Mouse (Mus musculus) liver, postnatal 0 days (tissue): ENCODE measurements around the gene Zcchc14.
A peak's percentile ranks its signal among the peaks of the same experiment; 100 is the strongest.

Experiments
- CTCF ChIP-seq: sonication (generic); IDR thresholded peaks from 2 replicates; pipeline ENCODE4 v1.5.1; 2016; ENCODE audit warnings: antibody characterized with exemption, low read depth
- EP300 ChIP-seq: IDR thresholded peaks from 2 replicates; pipeline ENCODE4 v1.6.1; 2016; ENCODE audit warnings: antibody characterized with exemption, low read depth, mild to moderate bottlenecking

- TF ChIP-seq CTCF = peak; percentile 66
- no peak for TF ChIP-seq EP300
These were observed 45.0 kb downstream of the Zcchc14 start for GRCm38 (mm10) chr8:121607661-121608060.
